Mouse (Mus musculus) kidney, postnatal 0 days (tissue): ENCODE results near the gene Chrm1. TPM values are rescaled to one million over a fixed set of nuclear protein-coding genes. Genes with fewer than 3 reads are reported as not detected.

Experiments
- ATAC-seq: fragments of 200-750 bp; cut with Nextera tagmentation; replicated peaks from 2 replicates; pipeline ENCODE4 v1.8.0; 2017; ENCODE audit warnings: low read depth, moderate number of reproducible peaks, moderate TSS enrichment, moderate library complexity; ENCODE audit not compliant: low FRiP score
- DNase-seq: peaks from one replicate; pipeline ENCODE4 v3.0.0-alpha.2; 2016; ENCODE audit warnings: low spot score
- H3K27ac ChIP-seq: fragments of 300-500 bp; sonication (generic); 2 replicates; pipeline ENCODE4 v1.5.1; 2014; ENCODE audit warnings: mild to moderate bottlenecking
- H3K27me3 ChIP-seq: fragments of 300-500 bp; sonication (generic); 2 replicates; pipeline ENCODE4 v1.6.1; 2014; ENCODE audit warnings: low read length, mixed read lengths; ENCODE audit not compliant: insufficient read depth
- H3K36me3 ChIP-seq: fragments of 300-500 bp; sonication (generic); 2 replicates; pipeline ENCODE4 v1.6.1; 2014; ENCODE audit warnings: low read length, mixed read lengths; ENCODE audit not compliant: insufficient read depth
- H3K4me1 ChIP-seq: fragments of 300-500 bp; sonication (generic); replicated peaks from 2 replicates; pipeline ENCODE4 v1.6.1; 2014; ENCODE audit warnings: antibody characterized with exemption, low read length, mixed read lengths; ENCODE audit not compliant: insufficient read depth
- H3K4me2 ChIP-seq: fragments of 300-500 bp; sonication (generic); 2 replicates; pipeline ENCODE4 v1.6.1; 2014; ENCODE audit warnings: mild to moderate bottlenecking, low read length, moderate library complexity, mixed read lengths
- H3K4me3 ChIP-seq: fragments of 300-500 bp; sonication (generic); replicated peaks from 2 replicates; pipeline ENCODE4 v1.5.1; 2014; ENCODE audit warnings: low read depth, low read length
- H3K9ac ChIP-seq: fragments of 300-500 bp; sonication (generic); 2 replicates; pipeline ENCODE4 v1.6.1; 2014; ENCODE audit warnings: low read depth, low read length
- H3K9me3 ChIP-seq: fragments of 300-500 bp; sonication (generic); replicated peaks from 2 replicates; pipeline ENCODE4 v1.6.1; 2016; ENCODE audit warnings: low read length, inconsistent platforms, mixed read lengths
- CTCF ChIP-seq: IDR thresholded peaks from 2 replicates; pipeline ENCODE4 v1.5.1; 2016; ENCODE audit warnings: antibody characterized with exemption, low read depth, mild to moderate bottlenecking, moderate library complexity
- WGBS: fragments of 180-500 bp; shearing (Covaris S2); extraction: QIAGEN DNeasy Blood & Tissue Kit; methylation state at CpG from one replicate; pipeline ENCODE4 v1.1.7; 2014; 5-methylcytosine and 5-hydroxymethylcytosine counted together
- polyA plus RNA-seq: library from polyadenylated mRNA; unstranded; fragments of >200 nt; fragmentation: Nextera tagmentation; extraction: Ambion mirVana; gene quantifications from 2 replicates; pipeline ENCODE4 v1.2.1, GENCODE M21; 2015

Chrm1 gene
- 0.17 and 0.18 TPM in 2 replicates for polyA plus RNA-seq

- no peak; the same call in 1 of the 2 replicates for ATAC-seq
- H3K27me3 ChIP-seq: peaks cover 5% of the 10 kb centered on the region; the same call in 1 of the 2 replicates
Measured at GRCm38 (mm10) chr19:8663360-8663839, at the start of gene Chrm1. Gene Chrm1, plus strand, starts transcription at chr19:8663789.

GRCm38 (mm10) chr19:8614343-8614742, 49.2 kb upstream of the Chrm1 start:
- no peak overlapping the region for H3K9ac ChIP-seq
- H3K27me3 ChIP-seq: no peaks in the 10 kb centered on the region
- H3K27ac ChIP-seq: no peak overlapping the region
- no peaks in the 10 kb centered on the region for H3K4me1 ChIP-seq
- H3K4me3 ChIP-seq: no peak overlapping the region
- no peak for TF ChIP-seq CTCF
- WGBS: 43% methylated on average over 2 of the region's 2 CpGs
- no peak overlapping the region for H3K4me2 ChIP-seq
- no peak for ATAC-seq
- no peaks in the 10 kb centered on the region for H3K9me3 ChIP-seq
- no peak for DNase-seq
- H3K36me3 ChIP-seq: no peaks in the 10 kb centered on the region

More at GRCm38 (mm10) chr19:8663360-8663839, at the start of gene Chrm1:
- no peaks in the 10 kb centered on the region for H3K36me3 ChIP-seq
- no peak within 1 kb of the TSS for H3K9ac ChIP-seq
- TF ChIP-seq CTCF: no peak
- WGBS: 66% methylated on average over 9 of the region's 9 CpGs
- H3K9me3 ChIP-seq: no peaks in the 10 kb centered on the region
- no peaks in the 10 kb centered on the region; the same call in 1 of the 2 replicates for H3K4me1 ChIP-seq
- H3K4me2 ChIP-seq: peak within 1 kb of the TSS; percentile 85
- no peak within 1 kb of the TSS for H3K27ac ChIP-seq
- peak within 1 kb of the TSS; percentile 37; the same call in 1 of the 2 replicates for H3K4me3 ChIP-seq
- no peak for DNase-seq

DNA sequence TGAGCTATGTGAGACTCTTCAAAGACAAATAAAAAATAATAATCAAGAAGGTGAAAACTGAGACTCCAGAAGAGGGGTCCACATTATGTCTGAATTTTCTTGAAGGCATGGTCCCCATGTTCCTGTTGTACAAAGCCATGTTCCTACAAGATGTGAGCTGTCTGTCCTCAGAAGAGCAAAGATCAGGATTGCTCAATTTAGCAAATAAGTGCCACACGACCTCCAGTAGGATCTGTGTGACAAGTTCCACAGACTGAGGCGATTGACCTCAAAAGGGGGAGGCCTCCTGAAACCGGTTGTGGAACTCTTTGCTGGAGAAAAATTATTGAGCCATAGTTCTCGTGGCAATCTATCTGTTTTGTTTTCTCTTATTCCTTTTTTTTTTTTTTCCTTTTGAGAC, 47.3 kb upstream of the Chrm1 start:
- Histone ChIP-seq H3K36me3 (no peaks in the 10 kb centered on the region), H3K4me2 (no peak overlapping the region), H3K4me1 (no peaks in the 10 kb centered on the region), H3K9me3 (no peaks in the 10 kb centered on the region), H3K9ac (no peak overlapping the region), H3K27me3 (no peaks in the 10 kb centered on the region), H3K27ac (no peak overlapping the region), H3K4me3 (no peak overlapping the region)
- 44% methylated on average over 4 of the region's 4 CpGs for WGBS
- no peak for ATAC-seq
- TF ChIP-seq CTCF: no peak
- no peak for DNase-seq

GRCm38 (mm10) chr19:8617904-8618303, 45.7 kb upstream of the Chrm1 start, which contains the start of gene Slc22a6:
Gene Slc22a6, plus strand, starts transcription at chr19:8618039.
- Histone ChIP-seq H3K4me1 (no peaks in the 10 kb centered on the region), H3K4me3 (no peak within 1 kb of the TSS), H3K36me3 (no peaks in the 10 kb centered on the region), H3K27me3 (no peaks in the 10 kb centered on the region), H3K27ac (peak within 1 kb of the TSS; percentile 54), H3K9ac (no peak within 1 kb of the TSS), H3K9me3 (no peaks in the 10 kb centered on the region), H3K4me2 (peak within 1 kb of the TSS; percentile 23)
- ATAC-seq (peak; percentile 45), DNase-seq (no peak)
- WGBS: 16% methylated on average over 7 of the region's 7 CpGs
- no peak for TF ChIP-seq CTCF

DNA sequence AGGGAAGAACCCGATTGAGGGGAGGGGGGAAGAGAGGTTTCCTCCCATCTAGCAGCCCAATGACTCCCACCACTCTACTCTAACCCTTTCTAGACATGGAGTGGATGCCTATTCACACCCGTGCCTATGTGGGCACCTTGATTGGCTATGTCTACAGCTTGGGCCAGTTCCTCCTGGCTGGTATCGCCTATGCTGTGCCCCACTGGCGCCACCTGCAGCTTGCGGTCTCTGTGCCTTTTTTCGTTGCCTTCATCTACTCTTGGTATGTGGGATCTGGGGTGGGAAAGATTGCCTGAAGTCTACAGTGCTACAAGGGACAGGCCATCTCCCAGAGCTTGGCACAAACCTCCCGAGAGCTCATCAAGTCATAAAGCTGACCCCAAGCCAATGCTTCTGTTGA, 42.5 kb upstream of the Chrm1 start:
- 89% methylated on average over 7 of the region's 7 CpGs for WGBS
- ATAC-seq (no peak), DNase-seq (no peak)
- Histone ChIP-seq H3K9me3 (no peaks in the 10 kb centered on the region), H3K4me2 (no peak overlapping the region), H3K36me3 (no peaks in the 10 kb centered on the region), H3K9ac (no peak overlapping the region), H3K27ac (no peak overlapping the region), H3K4me3 (no peak overlapping the region), H3K27me3 (no peaks in the 10 kb centered on the region), H3K4me1 (no peaks in the 10 kb centered on the region)
- TF ChIP-seq CTCF: peak; percentile 16; the same call in 1 of the 2 replicates

- H3K4me1 ChIP-seq: no peaks in the 10 kb centered on the region
- TF ChIP-seq CTCF: no peak
- peak; percentile 84 for ATAC-seq
- H3K9ac ChIP-seq: no peak overlapping the region
- H3K27me3 ChIP-seq: no peaks in the 10 kb centered on the region
- H3K9me3 ChIP-seq: no peaks in the 10 kb centered on the region
- DNase-seq: peak; percentile 18
- no peaks in the 10 kb centered on the region for H3K36me3 ChIP-seq
- no peak overlapping the region for H3K27ac ChIP-seq
- H3K4me3 ChIP-seq: no peak overlapping the region
- WGBS: 65% methylated on average over 2 of the region's 2 CpGs
- no peak overlapping the region for H3K4me2 ChIP-seq
Measured at GRCm38 (mm10) chr19:8630249-8630648, 33.3 kb upstream of the Chrm1 start.

DNA sequence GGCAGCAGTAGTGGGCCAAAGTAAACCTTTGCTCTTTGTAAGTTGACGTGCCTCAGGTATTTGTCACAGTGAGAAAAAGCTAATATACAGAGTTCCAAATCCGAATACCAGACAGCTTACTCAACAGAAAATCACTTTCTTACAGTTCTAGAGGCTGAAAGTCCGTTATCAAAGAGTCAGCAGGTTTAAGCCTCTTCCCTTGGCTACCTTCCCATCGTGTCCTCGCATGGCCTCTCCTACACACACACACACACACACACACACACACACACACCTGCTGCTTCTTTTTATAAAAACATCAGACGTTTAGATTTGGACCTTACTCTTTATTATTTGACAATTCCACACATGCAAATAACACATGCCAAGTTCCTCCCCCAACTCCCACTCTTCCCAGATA, 32.8 kb upstream of the Chrm1 start:
- Histone ChIP-seq H3K36me3 (no peaks in the 10 kb centered on the region), H3K4me3 (no peak overlapping the region), H3K9ac (no peak overlapping the region), H3K27me3 (no peaks in the 10 kb centered on the region), H3K27ac (no peak overlapping the region), H3K4me1 (no peaks in the 10 kb centered on the region), H3K4me2 (no peak overlapping the region), H3K9me3 (no peaks in the 10 kb centered on the region)
- WGBS: 60% methylated on average over 6 of the region's 6 CpGs
- no peak for TF ChIP-seq CTCF
- ATAC-seq: peak; percentile 52
- DNase-seq: no peak
